Mouse (Mus musculus) kidney, adult 2 months (tissue): ENCODE results near the gene Hopx.

Source experiments
- CTCF ChIP-seq: fragments of 200-500 bp; conservative IDR thresholded peaks from 2 replicates; pipeline ENCODE4 v1.5.1; 2011; ENCODE audit warnings: low read depth, mild to moderate bottlenecking, control low read depth, low read length, moderate library complexity, mixed read lengths; ENCODE audit not compliant: insufficient read depth, insufficient read length
- POLR2A ChIP-seq: fragments of 200-500 bp; IDR thresholded peaks from one replicate; pipeline ENCODE4 v1.6.1; 2011; ENCODE audit warnings: low read depth, low read length, control low read depth

GRCm38 (mm10) chr5:77126415-77126968, 11.6 kb upstream of the Hopx start:
- TF ChIP-seq POLR2A (no peak), CTCF (no peak)
